Mouse (Mus musculus): ENCODE results near the gene Olfr1438-ps1. TPM values are rescaled to one million over a fixed set of nuclear protein-coding genes. Genes with fewer than 3 reads are reported as not detected.
"Not testable (repeated sequence)": the region's sequence is repeated elsewhere in the genome, so short reads cannot be mapped to it uniquely, and the experiment has no call there.

Olfr1438-ps1 gene
- not detected for total RNA-seq (2021)
- not detected in 2 replicates for polyA plus RNA-seq (2012; rRNA removed)
- long read RNA-seq = 0 reads

DNA sequence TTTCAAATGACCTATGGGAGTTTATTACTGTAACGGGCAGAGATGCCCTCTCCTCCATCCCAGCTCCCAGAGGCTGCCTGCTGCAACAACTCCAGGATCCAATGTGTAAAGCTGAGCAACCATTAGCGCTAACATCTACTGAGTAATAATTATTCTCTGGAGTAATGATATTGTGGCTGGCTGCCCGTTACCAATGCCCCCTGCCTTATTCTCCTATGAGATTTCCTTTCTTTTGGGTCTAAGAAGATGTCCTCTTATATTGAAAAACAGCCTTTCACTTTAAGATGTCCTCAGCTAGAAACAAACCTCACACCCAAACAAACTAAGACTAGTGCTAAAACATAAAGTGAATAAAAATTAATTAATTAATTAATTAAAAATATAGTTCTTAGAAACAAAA lies at the start of gene Olfr1438-ps1:
Gene Olfr1438-ps1 (minus strand): TSS at position 101 of the 400 bp plus-strand sequence.
- no peak for DNase-seq

DNA sequence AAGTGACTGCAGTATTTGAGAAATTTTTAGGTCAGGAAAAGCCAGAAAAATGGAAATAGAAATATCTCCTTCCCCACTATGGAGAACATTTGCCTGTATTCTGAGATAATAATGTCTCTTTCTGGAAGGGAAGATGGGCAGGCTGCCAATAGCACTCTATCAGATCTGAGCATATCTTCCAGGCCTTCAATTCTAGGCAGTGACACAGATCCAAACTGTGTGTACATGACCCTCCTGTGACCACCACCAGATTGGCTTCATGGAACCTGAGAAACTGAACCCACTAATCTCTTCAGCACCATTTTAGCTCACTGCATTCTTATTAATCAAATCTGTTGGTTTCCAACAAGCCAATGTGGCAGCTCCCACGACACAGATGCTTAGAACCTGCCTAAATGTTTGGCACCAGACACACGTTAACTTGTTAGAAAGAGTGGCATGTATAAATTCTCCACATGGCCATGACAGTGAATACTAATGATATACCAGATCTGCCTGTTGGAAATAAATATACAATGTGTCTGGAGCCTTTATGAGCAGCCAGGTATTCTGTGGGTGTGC lies 38.8 kb upstream of the Olfr1438-ps1 start:
- peak; percentile 4 for DNase-seq

DNA sequence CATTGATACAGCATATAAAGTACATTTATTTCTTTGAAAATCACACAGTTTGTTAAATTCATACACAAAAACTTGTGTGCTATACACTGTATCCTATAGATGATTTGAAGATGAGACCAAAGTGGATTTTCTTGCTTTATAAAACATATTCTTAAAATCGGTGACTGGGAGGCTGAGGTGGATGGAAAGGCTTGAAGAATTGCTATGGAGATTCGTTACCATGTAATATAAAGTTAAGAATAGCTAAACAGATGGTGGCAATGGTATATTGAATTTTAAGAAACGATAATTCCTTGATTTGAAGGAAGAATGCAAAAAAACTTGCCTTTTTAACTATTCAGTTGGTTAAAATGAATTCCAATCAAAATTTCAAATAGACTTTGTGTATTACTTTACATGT lies 37.3 kb upstream of the Olfr1438-ps1 start:
- no peak for DNase-seq

DNA sequence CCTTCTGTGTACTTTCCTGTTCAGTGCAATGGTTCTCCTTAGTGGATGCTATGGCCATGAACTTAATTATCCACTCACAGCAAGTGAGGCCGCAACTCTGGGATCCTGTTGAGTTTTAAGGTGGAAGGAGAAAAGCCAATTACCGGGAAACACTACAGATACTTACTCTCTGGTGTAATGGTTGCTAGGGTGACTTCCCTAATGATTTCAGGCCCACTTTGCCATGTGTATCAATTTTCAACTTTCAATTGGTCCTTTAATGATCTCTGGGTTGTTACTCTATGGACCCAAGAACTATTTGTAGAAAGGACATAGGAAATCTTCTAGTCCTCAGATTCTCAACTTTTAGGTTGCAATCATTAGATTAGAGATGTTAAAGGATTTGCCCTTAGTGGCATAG lies 10.7 kb downstream of the Olfr1438-ps1 start, which contains the start of gene Olfr1437:
Gene Olfr1437 (minus strand): TSS at position 101 of the 400 bp plus-strand sequence.
- no peak for DNase-seq

DNA sequence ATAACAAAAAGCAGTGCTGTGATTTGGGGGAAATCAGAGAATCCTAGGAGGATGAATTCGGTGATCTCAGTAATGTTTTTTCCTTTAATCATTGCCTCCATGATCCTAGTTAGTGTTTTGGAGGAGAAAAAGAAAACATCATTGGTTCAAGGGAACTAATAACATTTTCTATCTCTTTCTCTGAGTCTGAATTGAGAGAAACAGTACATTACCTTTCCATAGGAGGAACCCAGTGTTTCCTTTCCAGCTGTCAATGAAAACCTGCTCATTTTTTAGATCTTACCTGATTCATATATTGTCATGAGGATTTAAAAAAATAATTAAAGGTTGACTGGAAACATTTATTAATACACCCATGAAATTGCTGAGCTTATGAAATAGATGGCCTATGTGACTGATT lies 36.7 kb downstream of the Olfr1438-ps1 start, which contains the start of gene Olfr1436:
Gene Olfr1436 (minus strand): TSS at position 101 of the 400 bp plus-strand sequence.
- DNase-seq = not testable (repeated sequence)

DNA sequence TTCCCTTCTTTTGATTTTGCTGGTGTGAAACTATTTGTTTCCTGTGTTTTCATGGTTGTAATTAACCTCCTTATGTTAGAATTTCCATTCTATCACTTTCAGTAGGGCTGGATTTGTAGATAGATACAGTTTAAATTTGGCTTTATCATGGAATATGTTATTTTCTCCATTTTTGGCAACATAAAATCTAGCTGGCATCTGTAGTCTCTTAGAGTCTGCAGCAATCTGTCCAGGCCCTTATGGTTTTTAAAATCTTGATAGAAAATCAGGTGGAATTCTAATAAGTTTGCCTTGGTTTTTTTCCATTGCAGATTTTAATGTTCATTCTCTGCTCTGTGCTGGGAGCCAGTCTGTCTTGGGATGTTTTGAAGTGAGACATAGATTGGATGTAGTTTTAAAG lies 42.7 kb downstream of the Olfr1438-ps1 start:
- DNase-seq = no peak

DNA sequence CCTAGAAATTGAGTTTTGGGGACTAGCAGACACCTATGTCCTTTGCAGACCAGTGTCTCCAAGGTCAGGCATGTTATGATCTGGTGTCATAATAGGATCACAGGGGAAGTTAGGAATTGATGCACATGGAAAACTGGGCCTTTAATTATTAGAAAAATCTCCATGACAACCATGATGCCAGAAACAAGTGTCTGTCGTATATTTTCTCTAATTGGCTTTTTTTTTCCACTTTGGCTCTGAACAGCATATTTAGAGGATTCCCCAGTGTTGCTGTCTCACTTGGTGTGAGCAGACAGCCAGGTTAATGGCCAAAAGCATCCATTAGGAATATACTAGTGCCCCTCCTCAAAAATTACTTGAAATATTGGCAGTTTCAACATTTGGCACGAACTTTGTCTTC lies 56.2 kb downstream of the Olfr1438-ps1 start, which contains the start of gene Olfr1434:
Gene Olfr1434 (plus strand): TSS at position 301 of the 400 bp plus-strand sequence.
- no peak for DNase-seq

Other genes starting within 250 kb of the Olfr1438-ps1 start
- gene Olfr1426, start 243.9 kb downstream of the Olfr1438-ps1 start, total RNA-seq (2021) = not detected
- gene Olfr1426, start 243.9 kb downstream of the Olfr1438-ps1 start, polyA plus RNA-seq (2012; rRNA removed) = not detected in 2 replicates
- not detected for gene Olfr1427, start 232.6 kb downstream of the Olfr1438-ps1 start, total RNA-seq (2021)
- gene Olfr1427, start 232.6 kb downstream of the Olfr1438-ps1 start, polyA plus RNA-seq (2012; rRNA removed) = not detected in 2 replicates
- gene Olfr1428, start 220.0 kb downstream of the Olfr1438-ps1 start, total RNA-seq (2021) = not detected
- not detected in 2 replicates for gene Olfr1428, start 220.0 kb downstream of the Olfr1438-ps1 start, polyA plus RNA-seq (2012; rRNA removed)
- not detected for gene Olfr76, start 212.7 kb downstream of the Olfr1438-ps1 start, total RNA-seq (2021)
- not detected in 2 replicates for gene Olfr76, start 212.7 kb downstream of the Olfr1438-ps1 start, polyA plus RNA-seq (2012; rRNA removed)
- gene Olfr1555-ps1, start 165.8 kb downstream of the Olfr1438-ps1 start, total RNA-seq (2021) = not detected
- gene Olfr1555-ps1, start 165.8 kb downstream of the Olfr1438-ps1 start, polyA plus RNA-seq (2012; rRNA removed) = not detected in 2 replicates
- not detected for gene Olfr1431, start 135.3 kb downstream of the Olfr1438-ps1 start, total RNA-seq (2021)
- not detected in 2 replicates for gene Olfr1431, start 135.3 kb downstream of the Olfr1438-ps1 start, polyA plus RNA-seq (2012; rRNA removed)
- gene Olfr1432, start 103.3 kb downstream of the Olfr1438-ps1 start, total RNA-seq (2021) = not detected
- not detected in 2 replicates for gene Olfr1432, start 103.3 kb downstream of the Olfr1438-ps1 start, polyA plus RNA-seq (2012; rRNA removed)
- gene Olfr262, start 94.3 kb downstream of the Olfr1438-ps1 start, total RNA-seq (2021) = not detected
- gene Olfr262, start 94.3 kb downstream of the Olfr1438-ps1 start, polyA plus RNA-seq (2012; rRNA removed) = not detected in 2 replicates
- not detected for gene Olfr235, start 74.9 kb downstream of the Olfr1438-ps1 start, total RNA-seq (2021)
- not detected in 2 replicates for gene Olfr235, start 74.9 kb downstream of the Olfr1438-ps1 start, polyA plus RNA-seq (2012; rRNA removed)
- gene Olfr1434, start 56.1 kb downstream of the Olfr1438-ps1 start, total RNA-seq (2021) = not detected
- gene Olfr1434, start 56.1 kb downstream of the Olfr1438-ps1 start, polyA plus RNA-seq (2012; rRNA removed) = not detected in 2 replicates
- gene Olfr1436, start 36.8 kb downstream of the Olfr1438-ps1 start, total RNA-seq (2021) = not detected
- not detected in 2 replicates for gene Olfr1436, start 36.8 kb downstream of the Olfr1438-ps1 start, polyA plus RNA-seq (2012; rRNA removed)
- not detected for gene Olfr1437, start 10.8 kb downstream of the Olfr1438-ps1 start, total RNA-seq (2021)
- gene Olfr1437, start 10.8 kb downstream of the Olfr1438-ps1 start, polyA plus RNA-seq (2012; rRNA removed) = not detected in 2 replicates
- gene Olfr1440, start 51.4 kb upstream of the Olfr1438-ps1 start, total RNA-seq (2021) = not detected
- gene Olfr1440, start 51.4 kb upstream of the Olfr1438-ps1 start, polyA plus RNA-seq (2012; rRNA removed) = not detected in 2 replicates
- not detected for gene Olfr1441, start 81.5 kb upstream of the Olfr1438-ps1 start, total RNA-seq (2021)
- gene Olfr1441, start 81.5 kb upstream of the Olfr1438-ps1 start, polyA plus RNA-seq (2012; rRNA removed) = not detected in 2 replicates
- gene Pfpl, start 92.0 kb upstream of the Olfr1438-ps1 start, total RNA-seq (2021) = not detected
- not detected in 2 replicates for gene Pfpl, start 92.0 kb upstream of the Olfr1438-ps1 start, polyA plus RNA-seq (2012; rRNA removed)
- 10 to 100 TPM; 28.3 to 31.6 TPM for gene Mpeg1, start 124.9 kb upstream of the Olfr1438-ps1 start, total RNA-seq (2021)
- 3.1 and 4.1 TPM in 2 replicates for gene Mpeg1, start 124.9 kb upstream of the Olfr1438-ps1 start, polyA plus RNA-seq (2012; rRNA removed)
- gene Dtx4, start 165.5 kb upstream of the Olfr1438-ps1 start, total RNA-seq (2021) = 10 to 100 TPM; 16.7 to 24.2 TPM
- 9.2 and 10.8 TPM in 2 replicates for gene Dtx4, start 165.5 kb upstream of the Olfr1438-ps1 start, polyA plus RNA-seq (2012; rRNA removed)
- gene Fam111a, start 209.8 kb upstream of the Olfr1438-ps1 start, total RNA-seq (2021) = 1 to 10 TPM; 3.8 to 4.4 TPM
- gene Fam111a, start 209.8 kb upstream of the Olfr1438-ps1 start, polyA plus RNA-seq (2012; rRNA removed) = 0.09 and 0.18 TPM in 2 replicates

Measured in adrenal gland, adult 2 months (tissue).